Mouse (Mus musculus) neural tube, embryonic 11.5 days (tissue): ENCODE data around the gene H3f3a. TPM values are rescaled to one million over a fixed set of nuclear protein-coding genes. Genes with fewer than 3 reads are reported as not detected.

Experiments
- ATAC-seq: fragments of 200-750 bp; cut with Nextera tagmentation; 2 replicates; pipeline ENCODE4 v1.8.0; 2017; ENCODE audit warnings: moderate number of reproducible peaks, mild to moderate bottlenecking, moderate TSS enrichment, moderate library complexity; ENCODE audit not compliant: insufficient read depth, low FRiP score, low TSS enrichment
- DNase-seq: peaks from one replicate; pipeline ENCODE4 v3.0.0-alpha.2; 2015; ENCODE audit warnings: low spot score
- H3K27ac ChIP-seq: fragments of 300-500 bp; sonication (generic); 2 replicates; pipeline ENCODE4 v1.5.1; 2014; ENCODE audit warnings: low read depth, mild to moderate bottlenecking, low read length
- H3K27me3 ChIP-seq: fragments of 300-500 bp; sonication (generic); 2 replicates; pipeline ENCODE4 v1.6.1; 2014; ENCODE audit warnings: mild to moderate bottlenecking, low read length, mixed read lengths; ENCODE audit not compliant: control insufficient read depth, insufficient read depth
- H3K36me3 ChIP-seq: fragments of 300-500 bp; sonication (generic); 2 replicates; pipeline ENCODE4 v1.6.1; 2014; ENCODE audit warnings: mild to moderate bottlenecking, low read length, moderate library complexity, mixed read lengths; ENCODE audit not compliant: control insufficient read depth, insufficient read depth
- H3K4me1 ChIP-seq: fragments of 300-500 bp; sonication (generic); 2 replicates; pipeline ENCODE4 v1.6.1; 2014; ENCODE audit warnings: low read length, mixed read lengths; ENCODE audit not compliant: control insufficient read depth, insufficient read depth
- H3K4me2 ChIP-seq: fragments of 300-500 bp; sonication (generic); 2 replicates; pipeline ENCODE4 v1.6.1; 2014; ENCODE audit warnings: low read depth, mild to moderate bottlenecking, moderate library complexity
- H3K4me3 ChIP-seq: fragments of 300-500 bp; sonication (generic); 2 replicates; pipeline ENCODE4 v1.5.1; 2014; ENCODE audit warnings: low read depth, low read length
- H3K9ac ChIP-seq: fragments of 300-500 bp; sonication (generic); 2 replicates; pipeline ENCODE4 v1.6.1; 2014; ENCODE audit warnings: mild to moderate bottlenecking, low read length
- H3K9me3 ChIP-seq: fragments of 300-500 bp; sonication (generic); 2 replicates; pipeline ENCODE4 v1.6.1; 2016; ENCODE audit warnings: low read length; ENCODE audit not compliant: control insufficient read depth
- WGBS: fragments of 180-500 bp; shearing (Covaris S2); extraction: QIAGEN DNeasy Blood & Tissue Kit; methylation state at CpG from one replicate; pipeline ENCODE4 v1.1.7; 2014; 5-methylcytosine and 5-hydroxymethylcytosine counted together
- polyA plus RNA-seq: library from polyadenylated mRNA; unstranded; fragments of >200 nt; fragmentation: Nextera tagmentation; extraction: Ambion mirVana; gene quantifications from 2 replicates; pipeline ENCODE4 v1.2.1, GENCODE M21; 2014

Gene H3f3a
- polyA plus RNA-seq, result 3,301 and 3,463 TPM in 2 replicates

- Histone ChIP-seq H3K9me3 (no peaks in the 10 kb centered on the region), H3K4me2 (peak within 1 kb of the TSS; percentile 78), H3K27ac (peak within 1 kb of the TSS; percentile 99), H3K4me1 (peaks cover 10% of the 10 kb centered on the region; the same call in 1 of the 2 replicates), H3K4me3 (peak within 1 kb of the TSS; percentile 99), H3K9ac (peak within 1 kb of the TSS; percentile 100), H3K27me3 (no peaks in the 10 kb centered on the region), H3K36me3 (peaks cover 6% of the 10 kb centered on the region; the same call in 1 of the 2 replicates)
- ATAC-seq (peak; percentile 83), DNase-seq (no peak)
- WGBS, result 1% methylated on average over 49 of the region's 69 CpGs
Measured at GRCm38 (mm10) chr1:180813885-180814740, at the start of gene H3f3a. H3f3a (minus strand) TSS chr1:180813943.

GRCm38 (mm10) chr1:180860030-180860429 lies 46.3 kb upstream of the H3f3a start:
- WGBS, result 91% methylated on average over 6 of the region's 6 CpGs
- Histone ChIP-seq H3K4me2 (no peak overlapping the region), H3K27ac (no peak overlapping the region), H3K27me3 (no peaks in the 10 kb centered on the region), H3K36me3 (peaks cover 29% of the 10 kb centered on the region), H3K4me3 (no peak overlapping the region), H3K4me1 (no peaks in the 10 kb centered on the region), H3K9ac (no peak overlapping the region), H3K9me3 (no peaks in the 10 kb centered on the region)
- DNase-seq, result no peak
- ATAC-seq, result no peak

- Histone ChIP-seq H3K9me3 (no peaks in the 10 kb centered on the region), H3K4me2 (no peak overlapping the region), H3K9ac (no peak overlapping the region), H3K27me3 (no peaks in the 10 kb centered on the region), H3K4me3 (no peak overlapping the region), H3K36me3 (peaks cover 24% of the 10 kb centered on the region), H3K4me1 (no peaks in the 10 kb centered on the region), H3K27ac (no peak overlapping the region)
- ATAC-seq (no peak), DNase-seq (no peak)
Measured at GRCm38 (mm10) chr1:180858763-180859162, 45.0 kb upstream of the H3f3a start.

GRCm38 (mm10) chr1:180850316-180851270 lies 36.9 kb upstream of the H3f3a start, which contains the start of gene Sde2:
Sde2 (plus strand) TSS chr1:180851127.
- ATAC-seq (peak; percentile 98), DNase-seq (peak; percentile 100)
- Histone ChIP-seq H3K27me3 (no peaks in the 10 kb centered on the region), H3K9ac (peak within 1 kb of the TSS; percentile 72), H3K36me3 (no peaks in the 10 kb centered on the region), H3K27ac (peak within 1 kb of the TSS; percentile 98), H3K4me3 (peak within 1 kb of the TSS; percentile 80), H3K4me2 (peak within 1 kb of the TSS; percentile 58), H3K9me3 (no peaks in the 10 kb centered on the region), H3K4me1 (peaks cover 27% of the 10 kb centered on the region)
- WGBS, result under 1% methylated on average over 77 of the region's 77 CpGs

DNA sequence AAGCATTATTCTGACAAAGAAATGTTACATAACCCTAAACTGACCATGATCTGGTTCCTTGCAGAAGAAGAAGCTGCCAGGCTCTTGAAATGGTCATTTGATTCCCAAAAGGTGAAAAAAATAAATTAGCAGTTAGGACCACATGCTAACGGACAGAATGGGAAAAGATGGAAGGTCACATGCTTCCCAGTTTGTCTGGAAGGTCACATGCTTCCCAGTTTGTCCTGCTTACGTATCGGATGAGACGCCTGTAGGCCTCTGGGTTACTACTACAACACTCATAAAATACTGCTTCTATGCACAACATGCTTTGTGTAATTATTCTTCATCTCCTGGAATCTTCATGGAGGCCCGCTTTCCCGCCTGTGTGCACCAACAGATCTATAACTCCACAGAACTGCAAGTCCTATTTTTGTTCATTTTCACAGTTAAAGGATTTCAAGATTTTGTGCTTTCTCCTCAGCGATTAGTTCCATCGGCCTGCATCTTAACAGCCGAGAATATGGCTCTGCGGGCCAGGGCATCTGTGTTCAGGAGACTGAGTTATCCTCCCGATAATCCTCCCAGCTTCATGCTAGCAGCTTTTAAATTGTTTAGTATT lies 36.1 kb upstream of the H3f3a start:
- H3K4me3 ChIP-seq, result peak overlapping the region; percentile 80
- peak overlapping the region; percentile 72 for H3K9ac ChIP-seq
- ATAC-seq (no peak), DNase-seq (no peak)
- H3K4me1 ChIP-seq, result peaks cover 27% of the 10 kb centered on the region
- peak overlapping the region; percentile 98 for H3K27ac ChIP-seq
- H3K27me3 ChIP-seq, result no peaks in the 10 kb centered on the region
- no peaks in the 10 kb centered on the region for H3K9me3 ChIP-seq
- 35% methylated on average over 11 of the region's 11 CpGs for WGBS
- H3K4me2 ChIP-seq, result peak overlapping the region; percentile 55
- H3K36me3 ChIP-seq, result no peaks in the 10 kb centered on the region

GRCm38 (mm10) chr1:180848511-180849241 lies 34.9 kb upstream of the H3f3a start:
- peak overlapping the region; percentile 23 for H3K4me3 ChIP-seq
- no peaks in the 10 kb centered on the region for H3K36me3 ChIP-seq
- H3K9ac ChIP-seq, result peak overlapping the region; percentile 61
- peak overlapping the region; percentile 90 for H3K27ac ChIP-seq
- WGBS, result 20% methylated on average over 11 of the region's 11 CpGs
- H3K27me3 ChIP-seq, result no peaks in the 10 kb centered on the region
- peaks cover 27% of the 10 kb centered on the region for H3K4me1 ChIP-seq
- no peaks in the 10 kb centered on the region for H3K9me3 ChIP-seq
- 0 out of 2 replicates have a peak, but pooled peaks have one; percentile 3 for ATAC-seq
- DNase-seq, result peak; percentile 56
- peak overlapping the region; percentile 55 for H3K4me2 ChIP-seq

DNA sequence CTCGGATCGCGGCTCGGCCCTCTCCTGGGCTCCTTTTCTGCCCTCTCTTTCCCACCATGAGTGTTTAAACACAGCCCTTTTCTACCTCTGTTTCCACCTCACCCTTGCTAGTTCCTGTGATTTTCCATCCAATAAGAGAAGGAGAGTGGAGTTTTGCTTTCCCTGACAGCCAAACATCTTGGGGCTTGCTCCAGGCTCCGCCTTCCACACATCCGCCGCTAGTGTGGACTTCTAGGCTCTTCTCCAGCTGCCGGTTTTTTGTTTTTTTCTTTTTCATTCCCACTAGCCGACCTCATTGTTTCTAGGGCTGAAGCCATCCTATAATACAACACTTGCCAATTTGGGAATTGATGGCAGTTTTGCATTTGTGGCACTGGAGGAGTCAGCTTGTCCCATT lies 34.4 kb upstream of the H3f3a start:
- Histone ChIP-seq H3K27ac (peak overlapping the region; percentile 90), H3K9ac (peak overlapping the region; percentile 61), H3K4me1 (peaks cover 27% of the 10 kb centered on the region), H3K36me3 (no peaks in the 10 kb centered on the region), H3K4me3 (peak overlapping the region; percentile 23), H3K27me3 (no peaks in the 10 kb centered on the region), H3K4me2 (peak overlapping the region; percentile 55), H3K9me3 (no peaks in the 10 kb centered on the region)
- peak; percentile 68 for DNase-seq
- 6% methylated on average over 9 of the region's 9 CpGs for WGBS
- ATAC-seq, result 0 out of 2 replicates have a peak, but pooled peaks have one; percentile 18
